Mouse (Mus musculus): ENCODE data around the gene Alkbh6. TPM values are rescaled to one million over a fixed set of nuclear protein-coding genes. Genes with fewer than 3 reads are reported as not detected.
A peak's percentile ranks its signal among the peaks of the same experiment; 100 is the strongest.

Alkbh6 gene
- total and polyA plus RNA-seq, 3 experiments, result 24.0 to 61.7 (median 29.5) TPM

GRCm38 (mm10) chr7:30282740-30283139 lies 25.8 kb upstream of the Alkbh6 start:
- TF ChIP-seq CTCF (IDR thresholded peaks at IDR 0.05), result no peak
- TF ChIP-seq POLR2A (IDR thresholded peaks at IDR 0.05; ENCODE audit: insufficient read depth, low read depth, low read length), result peak; percentile 52; the same call in 1 of the 2 replicates
- no peak for TF ChIP-seq EP300 (IDR thresholded peaks at IDR 0.05; ENCODE audit: insufficient read depth, low read depth, low read length)
- no peak overlapping the region for H3K27ac ChIP-seq
- DNase-seq, result peak in 1 of 2 experiments; percentile 26
- H3K79me2 ChIP-seq (replicated peaks; ENCODE audit: control insufficient read depth, insufficient read depth, low read length), result no peaks in the 10 kb centered on the region
- intact Hi-C loops (cut with DNase I), result loop anchor here (2.0 kb wide), 1 partner anchor 18 kb away; no protein-coding TSS in a partner anchor
- no peaks in the 10 kb centered on the region for H3K36me3 ChIP-seq (ENCODE audit: control insufficient read depth, insufficient read depth, low read length)
- H3K4me3 ChIP-seq, result no peak overlapping the region
- no peaks in the 10 kb centered on the region for H3K27me3 ChIP-seq (ENCODE audit: control insufficient read depth, insufficient read depth, low read length)
- 0 out of 2 replicates have a peak overlapping the region, but pooled peaks have one; percentile 35 for H3K9ac ChIP-seq (ENCODE audit: low read depth, low read length)
- no peaks in the 10 kb centered on the region; the same call in 1 of the 2 replicates for H3K4me1 ChIP-seq (ENCODE audit: control insufficient read depth, insufficient read depth, low read length)
- 45% methylated on average over 7 of the region's 7 CpGs for WGBS

- no peak overlapping the region for H3K4me3 ChIP-seq
- H3K9ac ChIP-seq (ENCODE audit: low read depth, low read length), result no peak overlapping the region
- intact Hi-C loops (cut with DNase I), result no loop called here
- no peaks in the 10 kb centered on the region for H3K79me2 ChIP-seq (replicated peaks; ENCODE audit: control insufficient read depth, insufficient read depth, low read length)
- DNase-seq, result peak in 1 of 2 experiments; percentile 52
- 27% methylated on average over 8 of the region's 8 CpGs for WGBS
- peaks cover 2% of the 10 kb centered on the region; the same call in 1 of the 2 replicates for H3K4me1 ChIP-seq (ENCODE audit: control insufficient read depth, insufficient read depth, low read length)
- no peak for TF ChIP-seq CTCF (IDR thresholded peaks at IDR 0.05)
- TF ChIP-seq EP300 (IDR thresholded peaks at IDR 0.05; ENCODE audit: insufficient read depth, low read depth, low read length), result no peak
- TF ChIP-seq POLR2A (IDR thresholded peaks at IDR 0.05; ENCODE audit: insufficient read depth, low read depth, low read length), result no peak
- no peaks in the 10 kb centered on the region for H3K36me3 ChIP-seq (ENCODE audit: control insufficient read depth, insufficient read depth, low read length)
- no peaks in the 10 kb centered on the region for H3K27me3 ChIP-seq (ENCODE audit: control insufficient read depth, insufficient read depth, low read length)
- H3K27ac ChIP-seq, result no peak overlapping the region
Observed at GRCm38 (mm10) chr7:30286701-30287410, 21.7 kb upstream of the Alkbh6 start.

GRCm38 (mm10) chr7:30288046-30288445 lies 20.5 kb upstream of the Alkbh6 start:
- Histone ChIP-seq H3K9ac (ENCODE audit: low read depth, low read length) (no peak overlapping the region), H3K27ac (no peak overlapping the region), H3K27me3 (ENCODE audit: control insufficient read depth, insufficient read depth, low read length) (no peaks in the 10 kb centered on the region), H3K4me1 (ENCODE audit: control insufficient read depth, insufficient read depth, low read length) (peaks cover 2% of the 10 kb centered on the region; the same call in 1 of the 2 replicates), H3K79me2 (replicated peaks; ENCODE audit: control insufficient read depth, insufficient read depth, low read length) (no peaks in the 10 kb centered on the region), H3K4me3 (no peak overlapping the region), H3K36me3 (ENCODE audit: control insufficient read depth, insufficient read depth, low read length) (no peaks in the 10 kb centered on the region)
- no peak for DNase-seq
- WGBS, result 67% methylated on average over 6 of the region's 6 CpGs
- TF ChIP-seq EP300 (IDR thresholded peaks at IDR 0.05; ENCODE audit: insufficient read depth, low read depth, low read length) (no peak), CTCF (IDR thresholded peaks at IDR 0.05) (no peak), POLR2A (IDR thresholded peaks at IDR 0.05; ENCODE audit: insufficient read depth, low read depth, low read length) (no peak)
- intact Hi-C loops (cut with DNase I), result no loop called here

- Histone ChIP-seq H3K36me3 (ENCODE audit: control insufficient read depth, insufficient read depth, low read length) (no peaks in the 10 kb centered on the region), H3K4me3 (no peak overlapping the region), H3K79me2 (replicated peaks; ENCODE audit: control insufficient read depth, insufficient read depth, low read length) (no peaks in the 10 kb centered on the region), H3K27ac (no peak overlapping the region), H3K27me3 (ENCODE audit: control insufficient read depth, insufficient read depth, low read length) (no peaks in the 10 kb centered on the region), H3K4me1 (ENCODE audit: control insufficient read depth, insufficient read depth, low read length) (peaks cover 2% of the 10 kb centered on the region; the same call in 1 of the 2 replicates), H3K9ac (ENCODE audit: low read depth, low read length) (no peak overlapping the region)
- intact Hi-C loops (cut with DNase I), result no loop called here
- WGBS, result 59% methylated on average over 7 of the region's 7 CpGs
- TF ChIP-seq CTCF (IDR thresholded peaks at IDR 0.05), result no peak
- no peak for TF ChIP-seq EP300 (IDR thresholded peaks at IDR 0.05; ENCODE audit: insufficient read depth, low read depth, low read length)
- no peak for TF ChIP-seq POLR2A (IDR thresholded peaks at IDR 0.05; ENCODE audit: insufficient read depth, low read depth, low read length)
- DNase-seq, result no peak
Observed at GRCm38 (mm10) chr7:30289071-30289713, 19.3 kb upstream of the Alkbh6 start.

- H3K79me2 ChIP-seq (replicated peaks; ENCODE audit: control insufficient read depth, insufficient read depth, low read length), result no peaks in the 10 kb centered on the region
- 67% methylated on average over 10 of the region's 10 CpGs for WGBS
- intact Hi-C loops (cut with DNase I), result no loop called here
- H3K27ac ChIP-seq, result no peak overlapping the region
- no peak overlapping the region for H3K4me3 ChIP-seq
- TF ChIP-seq CTCF (IDR thresholded peaks at IDR 0.05) (no peak), EP300 (IDR thresholded peaks at IDR 0.05; ENCODE audit: insufficient read depth, low read depth, low read length) (no peak), POLR2A (IDR thresholded peaks at IDR 0.05; ENCODE audit: insufficient read depth, low read depth, low read length) (no peak)
- no peaks in the 10 kb centered on the region for H3K36me3 ChIP-seq (ENCODE audit: control insufficient read depth, insufficient read depth, low read length)
- DNase-seq, result no peak
- no peaks in the 10 kb centered on the region for H3K27me3 ChIP-seq (ENCODE audit: control insufficient read depth, insufficient read depth, low read length)
- H3K9ac ChIP-seq (ENCODE audit: low read depth, low read length), result no peak overlapping the region
- peaks cover 4% of the 10 kb centered on the region; the same call in 1 of the 2 replicates for H3K4me1 ChIP-seq (ENCODE audit: control insufficient read depth, insufficient read depth, low read length)
Observed at GRCm38 (mm10) chr7:30289714-30290399, 18.7 kb upstream of the Alkbh6 start.
